In the genomic region with DNA sequence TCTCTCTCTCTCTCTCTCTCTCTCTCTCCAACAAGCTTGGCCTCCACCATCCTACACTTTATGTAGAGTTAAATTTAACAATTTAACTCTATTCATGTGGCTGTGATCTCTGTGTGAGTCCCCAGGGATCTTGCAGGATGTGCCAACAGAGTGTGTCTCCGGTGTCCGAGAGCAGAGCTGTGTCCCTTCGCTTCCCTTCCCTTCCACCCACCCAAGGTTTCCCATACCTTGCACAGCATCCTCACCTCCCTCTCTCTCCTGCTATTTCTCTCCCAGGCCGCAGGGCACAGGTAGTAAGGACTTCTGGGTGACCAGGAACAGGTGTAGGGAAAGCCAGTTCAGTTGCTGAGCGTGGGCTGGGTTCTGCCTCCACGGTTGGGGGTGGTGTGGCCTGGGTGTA, we compare ENCODE assay signal across 29 mouse cellular contexts. TPM values are rescaled to one million over a fixed set of nuclear protein-coding genes. Genes with fewer than 3 reads are reported as not detected.
"Had no signal": no experiment of that assay in that cellular context is flagged by ENCODE, and none has a peak within 500 bp of the region (broad histone marks: within the 10 kb centered on the region; RNA-seq: fewer than 3 reads in every experiment).

No protein-coding gene starts in this region.

- H3K9me3 ChIP-seq: limb, embryonic 10.5 days; limb, embryonic 13.5 days; liver, embryonic 13.5 days; lung, embryonic 15.5 days; midbrain, embryonic 12.5 days; midbrain, embryonic 15.5 days; neural tube, embryonic 12.5 days; neural tube, embryonic 15.5 days; stomach, embryonic 15.5 days had no signal

- H3K4me1 ChIP-seq: limb, embryonic 10.5 days; limb, embryonic 13.5 days; liver, embryonic 13.5 days; lung, embryonic 15.5 days; midbrain, embryonic 12.5 days; midbrain, embryonic 15.5 days; neural tube, embryonic 12.5 days; neural tube, embryonic 15.5 days; stomach, embryonic 15.5 days had no signal

- H3K27me3 ChIP-seq: liver, embryonic 13.5 days; lung, embryonic 15.5 days; midbrain, embryonic 12.5 days; midbrain, embryonic 15.5 days; neural tube, embryonic 12.5 days; neural tube, embryonic 15.5 days; stomach, embryonic 15.5 days had no signal

- H3K9ac ChIP-seq: limb, embryonic 13.5 days; liver, embryonic 13.5 days; lung, embryonic 15.5 days; midbrain, embryonic 12.5 days; midbrain, embryonic 15.5 days; neural tube, embryonic 12.5 days; neural tube, embryonic 15.5 days; stomach, embryonic 15.5 days had no signal

- H3K4me2 ChIP-seq: limb, embryonic 13.5 days; liver, embryonic 13.5 days; lung, embryonic 15.5 days; midbrain, embryonic 12.5 days; midbrain, embryonic 15.5 days; neural tube, embryonic 12.5 days; neural tube, embryonic 15.5 days; stomach, embryonic 15.5 days had no signal

- ATAC-seq: intestine, postnatal 0 days; midbrain, embryonic 15.5 days had no signal

- H3K4me3 ChIP-seq: layer of hippocampus, adult 2 months; limb, embryonic 10.5 days; limb, embryonic 13.5 days; liver, embryonic 13.5 days; lung, embryonic 15.5 days; midbrain, embryonic 12.5 days; midbrain, embryonic 15.5 days; neural tube, embryonic 12.5 days; neural tube, embryonic 15.5 days; stomach, embryonic 15.5 days had no signal

- DNase-seq: kidney, adult 2 months; kidney, postnatal 25 days; layer of hippocampus, adult 9-11 months; liver, embryonic 13.5 days; lung, postnatal 10 days; lung, postnatal 4 days; retina, postnatal 1 day; thymus, postnatal 25 days had no signal

- H3K36me3 ChIP-seq: limb, embryonic 10.5 days; limb, embryonic 13.5 days; liver, embryonic 13.5 days; lung, embryonic 15.5 days; midbrain, embryonic 12.5 days; midbrain, embryonic 15.5 days; neural tube, embryonic 12.5 days; neural tube, embryonic 15.5 days; stomach, embryonic 15.5 days had no signal

- H3K27ac ChIP-seq: kidney, postnatal 0 days; layer of hippocampus, adult 2 months; limb, embryonic 10.5 days; limb, embryonic 13.5 days; liver, embryonic 13.5 days; lung, embryonic 15.5 days; midbrain, embryonic 12.5 days; midbrain, embryonic 15.5 days; neural tube, embryonic 12.5 days; neural tube, embryonic 15.5 days; stomach, embryonic 15.5 days had no signal

RNA-seq across cellular contexts. Expression of gene Cd22, which starts 1.2 kb away (rescaled TPM):
- total RNA-seq: layer of hippocampus, adult 2 months; layer of hippocampus, postnatal 25 days; left cerebral cortex, postnatal 25 days had no signal
- polyA plus RNA-seq: limb, embryonic 10.5 days; midbrain, embryonic 12.5 days; midbrain, embryonic 15.5 days; neural tube, embryonic 12.5 days had no signal

RNA-seq across cellular contexts. Expression of gene Ffar1, which starts 17.6 kb away (rescaled TPM):
- total RNA-seq: layer of hippocampus, adult 2 months; layer of hippocampus, postnatal 25 days; left cerebral cortex, adult 18-20 months; left cerebral cortex, postnatal 25 days; liver, adult 2 months; megakaryocyte progenitor cell, adult 5-6 weeks had no signal
- polyA plus RNA-seq: kidney, embryonic 14.5 days; limb, embryonic 10.5 days; limb, embryonic 13.5 days; liver, embryonic 13.5 days; liver, embryonic 16.5 days; lung, embryonic 15.5 days; midbrain, embryonic 12.5 days; midbrain, embryonic 15.5 days; neural tube, embryonic 12.5 days; neural tube, embryonic 15.5 days; thymus, postnatal 0 days had no signal

RNA-seq across cellular contexts. Expression of gene Ffar3, which starts 23.0 kb away (rescaled TPM):
- total RNA-seq: layer of hippocampus, adult 2 months; layer of hippocampus, postnatal 25 days; left cerebral cortex, adult 18-20 months; left cerebral cortex, postnatal 25 days; liver, adult 2 months; megakaryocyte progenitor cell, adult 5-6 weeks; megakaryocyte-erythroid progenitor cell, adult 5-6 weeks had no signal
- polyA plus RNA-seq: kidney, embryonic 14.5 days; limb, embryonic 10.5 days; limb, embryonic 13.5 days; liver, adult 2 months; liver, embryonic 13.5 days; liver, embryonic 16.5 days; lung, embryonic 15.5 days; midbrain, embryonic 12.5 days; midbrain, embryonic 15.5 days; neural tube, embryonic 12.5 days; neural tube, embryonic 15.5 days; thymus, postnatal 0 days had no signal

RNA-seq across cellular contexts. Expression of gene Mag, which starts 35.7 kb away (rescaled TPM):
- polyA plus RNA-seq: limb, embryonic 10.5 days had no signal

RNA-seq across cellular contexts. Expression of gene Hamp2, which starts 45.5 kb away (rescaled TPM):
- total RNA-seq: layer of hippocampus, adult 2 months; layer of hippocampus, postnatal 25 days; left cerebral cortex, adult 18-20 months; left cerebral cortex, postnatal 25 days; megakaryocyte progenitor cell, adult 5-6 weeks; megakaryocyte-erythroid progenitor cell, adult 5-6 weeks had no signal
- polyA plus RNA-seq: intestine, embryonic 14.5 days; intestine, postnatal 0 days; kidney, adult 2 months; kidney, embryonic 14.5 days; kidney, postnatal 0 days; limb, embryonic 10.5 days; limb, embryonic 13.5 days; liver, embryonic 13.5 days; liver, embryonic 16.5 days; lung, embryonic 15.5 days; midbrain, embryonic 12.5 days; midbrain, embryonic 15.5 days; neural tube, embryonic 12.5 days; neural tube, embryonic 15.5 days; stomach, embryonic 15.5 days had no signal
